Mouse (Mus musculus): ENCODE data around the gene Ccdc36.

The Ccdc36 gene

GRCm38 (mm10) chr9:108378736-108379135, 49.5 kb downstream of the Ccdc36 start:
- DNase-seq (ENCODE audit: low spot score in 2 of 2), result no peak

GRCm38 (mm10) chr9:108378234-108378633, 50.0 kb downstream of the Ccdc36 start:
- DNase-seq (ENCODE audit: low spot score in 2 of 2), result no peak
